ENCODE assay signal across 8 mouse cellular contexts in the genomic region with DNA sequence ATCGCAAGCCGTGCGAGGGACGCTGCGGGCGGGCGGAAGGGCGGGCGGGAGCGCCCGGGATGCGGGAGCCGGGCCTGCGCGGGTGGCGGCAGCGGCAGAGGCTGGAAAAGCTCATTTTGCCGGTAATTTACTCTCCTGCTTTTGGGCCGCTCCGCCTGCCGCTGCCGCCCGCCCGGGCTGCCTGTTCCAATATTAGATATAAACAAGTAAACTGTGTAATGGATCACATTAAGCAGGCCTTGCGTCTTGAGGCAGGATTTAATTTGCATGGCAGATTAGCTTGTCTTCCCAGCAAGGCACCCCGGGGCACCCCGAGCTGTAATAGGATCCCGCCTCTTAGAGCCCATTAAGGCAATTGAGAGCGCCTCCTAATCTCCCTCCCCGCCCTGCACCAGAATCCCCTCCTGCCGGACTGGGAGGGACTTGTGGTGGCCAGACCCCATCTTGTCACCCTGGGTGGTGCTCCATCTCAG. TPM values are rescaled to one million over a fixed set of nuclear protein-coding genes. Genes with fewer than 3 reads are reported as not detected.
DNase-seq lines count a peak whose midpoint lies in the region; ATAC-seq and TF ChIP-seq lines count a peak whose summit lies in the region.

No protein-coding gene starts in this region.

- peak; percentile 8; the same call in 1 of the 2 replicates for TF ChIP-seq CTCF in midbrain, postnatal 0 days (IDR thresholded peaks at IDR 0.05)

- H3K36me3 ChIP-seq in embryonic facial prominence, embryonic 13.5 days = no peaks in the 10 kb centered on the region
- no peaks in the 10 kb centered on the region for H3K36me3 ChIP-seq in heart, embryonic 16.5 days (ENCODE audit: control insufficient read depth, insufficient read depth)
- no peaks in the 10 kb centered on the region for H3K36me3 ChIP-seq in midbrain, postnatal 0 days (ENCODE audit: insufficient read depth, low read length)

- no peaks in the 10 kb centered on the region for H3K9me3 ChIP-seq in embryonic facial prominence, embryonic 13.5 days
- H3K9me3 ChIP-seq in heart, embryonic 16.5 days (replicated peaks; ENCODE audit: control insufficient read depth, low read length) = no peaks in the 10 kb centered on the region
- H3K9me3 ChIP-seq in midbrain, postnatal 0 days (ENCODE audit: low read length) = no peaks in the 10 kb centered on the region

- H3K27me3 ChIP-seq in embryonic facial prominence, embryonic 13.5 days = peaks cover 80% of the 10 kb centered on the region
- peaks cover 15% of the 10 kb centered on the region for H3K27me3 ChIP-seq in heart, embryonic 16.5 days (ENCODE audit: control insufficient read depth, insufficient read depth, low read length)
- peaks cover 37% of the 10 kb centered on the region for H3K27me3 ChIP-seq in midbrain, postnatal 0 days (ENCODE audit: insufficient read depth, low read length)

- WGBS in embryonic facial prominence, embryonic 13.5 days = under 1% methylated on average over 31 of the region's 31 CpGs
- 3% methylated on average over 31 of the region's 31 CpGs for WGBS in heart, embryonic 16.5 days
- WGBS in midbrain, postnatal 0 days = 1% methylated on average over 31 of the region's 31 CpGs

- peak overlapping the region; percentile 40 for H3K4me3 ChIP-seq in embryonic facial prominence, embryonic 13.5 days
- peak overlapping the region; percentile 49 for H3K4me3 ChIP-seq in heart, embryonic 16.5 days (ENCODE audit: low read length)
- H3K4me3 ChIP-seq in midbrain, postnatal 0 days (ENCODE audit: low read depth, low read length) = peak overlapping the region; percentile 34

- H3K27ac ChIP-seq in embryonic facial prominence, embryonic 13.5 days = no peak overlapping the region
- peak overlapping the region; percentile 24 for H3K27ac ChIP-seq in heart, embryonic 16.5 days (ENCODE audit: low read length)
- no peak overlapping the region for H3K27ac ChIP-seq in midbrain, postnatal 0 days (ENCODE audit: low read depth, low read length)

- H3K4me1 ChIP-seq in embryonic facial prominence, embryonic 13.5 days = peaks cover 14% of the 10 kb centered on the region; the same call in 1 of the 2 replicates
- peaks cover 32% of the 10 kb centered on the region for H3K4me1 ChIP-seq in heart, embryonic 16.5 days (ENCODE audit: control insufficient read depth, insufficient read depth, low read length)
- peaks cover 3% of the 10 kb centered on the region; the same call in 1 of the 2 replicates for H3K4me1 ChIP-seq in midbrain, postnatal 0 days (ENCODE audit: insufficient read depth, low read length)

- peak overlapping the region; percentile 65 for H3K4me2 ChIP-seq in embryonic facial prominence, embryonic 13.5 days
- H3K4me2 ChIP-seq in heart, embryonic 16.5 days (ENCODE audit: low read depth, low read length) = peak overlapping the region; percentile 66
- H3K4me2 ChIP-seq in midbrain, postnatal 0 days (ENCODE audit: low read depth, low read length, poor library complexity, severe bottlenecking) = peak overlapping the region; percentile 67

- peak; percentile 65; the same call in 1 of the 2 replicates for ATAC-seq in embryonic facial prominence, embryonic 13.5 days (ENCODE audit: insufficient number of reproducible peaks, insufficient read depth, low FRiP score, low TSS enrichment, low read depth)
- peak; percentile 53; the same call in 1 of the 2 replicates for ATAC-seq in heart, embryonic 16.5 days (replicated peaks; ENCODE audit: extremely low read depth, insufficient read depth, low FRiP score)
- ATAC-seq in midbrain, postnatal 0 days (ENCODE audit: low FRiP score) = no peak

- DNase-seq in right cerebral cortex, postnatal 10 days (ENCODE audit: low spot score in 2 of 2) = peak; percentile 40 to 51
- DNase-seq in right cerebral cortex, adult 18-20 months = no peak
- DNase-seq in kidney, postnatal 14 days = peak; percentile 50
- peak; percentile 70 for DNase-seq in midbrain, postnatal 0 days (ENCODE audit: low spot score)
- no peak for DNase-seq in ovary, adult 18-20 months (ENCODE audit: low spot score)
- no peak for DNase-seq in adipocyte (ENCODE audit: low spot score)

- peak overlapping the region; percentile 68 for H3K9ac ChIP-seq in embryonic facial prominence, embryonic 13.5 days
- H3K9ac ChIP-seq in heart, embryonic 16.5 days (ENCODE audit: low read length) = peak overlapping the region; percentile 62
- peak overlapping the region; percentile 39; the same call in 1 of the 2 replicates for H3K9ac ChIP-seq in midbrain, postnatal 0 days (replicated peaks; ENCODE audit: low read length, poor library complexity, severe bottlenecking)

RNA-seq across cellular contexts. Expression of a gene that starts 48.4 kb away (rescaled TPM):
- polyA plus RNA-seq in embryonic facial prominence, embryonic 13.5 days (2015; fragmentation: Nextera tagmentation; extraction: Ambion mirVana) = 30.2 and 37.0 TPM in 2 replicates
- 30.9 and 35.5 TPM in 2 replicates for polyA plus RNA-seq in heart, embryonic 16.5 days (2015; fragmentation: Nextera tagmentation; extraction: Ambion mirVana)
- total RNA-seq in midbrain, postnatal 0 days (2014; rRNA removed) = 26.8 and 43.3 TPM in 2 replicates
- polyA plus RNA-seq in midbrain, postnatal 0 days (2015; fragmentation: Nextera tagmentation; extraction: Ambion mirVana) = 20.9 and 22.6 TPM in 2 replicates

Comparison
In these comparisons a context has a peak if more than half of its experiments do, and no peak if none do; other contexts are left out.
1. DNase-seq: peak in right cerebral cortex, postnatal 10 days (2 of 2), kidney, postnatal 14 days (single experiment) and midbrain, postnatal 0 days (single experiment); none in right cerebral cortex, adult 18-20 months (single experiment), ovary, adult 18-20 months (single experiment) and adipocyte (single experiment).
2. Peak in every context shown above with its lines, with median percentiles within 50 percentile points of each other: H3K4me2 ChIP-seq, H3K4me3 ChIP-seq and H3K9ac ChIP-seq.